Mouse (Mus musculus) c-Kit-negative CD71-positive TER-119-positive erythroid progenitor cells, embryonic 14.5 days (primary cell): ENCODE data around the gene Ntrk3.

ENCODE experiments used
- DNase-seq: peaks from one replicate; pipeline ENCODE4 v3.0.0-alpha.2; 2013; ENCODE audit warnings: low read depth, low spot score

Ntrk3 gene

DNA sequence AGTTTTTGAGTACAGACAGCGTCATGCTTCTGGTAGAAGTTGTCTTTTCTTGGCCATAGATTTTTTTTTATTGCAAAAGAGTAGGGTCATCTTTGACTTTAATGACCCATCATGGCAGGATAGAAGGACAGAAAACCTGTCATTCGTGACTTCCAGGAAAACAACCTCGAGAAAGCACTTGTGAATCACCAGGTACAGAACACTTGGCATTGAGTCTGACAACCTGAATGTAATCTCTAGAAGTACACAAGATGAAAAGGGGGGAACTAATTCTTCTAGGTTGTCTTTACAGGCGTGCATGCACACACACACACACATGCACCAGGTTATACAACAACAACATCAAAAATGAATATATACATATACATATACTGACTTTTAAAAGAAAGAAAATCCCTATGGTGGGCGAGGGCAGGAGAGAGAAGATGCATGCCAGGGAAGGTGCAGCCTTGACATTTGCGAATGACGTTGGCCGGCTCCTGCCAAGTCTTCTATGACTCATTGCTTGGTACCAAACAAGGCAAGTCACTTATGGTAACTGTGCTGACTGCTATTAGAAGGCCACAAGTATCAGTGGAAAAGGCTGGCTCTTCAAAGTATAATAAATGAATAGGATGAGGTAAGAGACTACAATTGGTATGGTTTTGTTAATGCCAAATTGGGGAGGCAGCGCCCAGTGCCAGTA is 217.4 kb downstream of the Ntrk3 start:
- no peak for DNase-seq

DNA sequence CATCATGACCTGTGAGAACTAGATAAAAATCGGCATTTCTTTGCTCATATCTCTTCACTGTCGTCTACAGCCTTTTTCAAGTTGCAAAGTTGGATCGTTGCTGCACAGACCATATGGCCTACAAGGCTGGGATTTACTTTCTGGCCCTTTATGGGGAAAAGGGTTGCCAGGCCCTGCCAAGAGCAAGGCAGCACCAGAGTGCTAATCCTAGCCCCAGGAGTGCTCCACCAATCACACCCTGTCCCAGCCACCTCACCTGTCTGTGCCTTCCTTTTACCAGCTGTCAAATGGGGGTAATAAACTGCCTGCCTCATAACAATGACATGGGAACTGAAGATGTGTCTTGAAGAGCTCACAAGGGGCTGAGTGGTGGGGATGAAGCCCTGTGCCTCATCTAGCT is 218.1 kb downstream of the Ntrk3 start:
- no peak for DNase-seq

GRCm38 (mm10) chr7:78518760-78519363 is 218.9 kb downstream of the Ntrk3 start:
- no peak for DNase-seq

DNA sequence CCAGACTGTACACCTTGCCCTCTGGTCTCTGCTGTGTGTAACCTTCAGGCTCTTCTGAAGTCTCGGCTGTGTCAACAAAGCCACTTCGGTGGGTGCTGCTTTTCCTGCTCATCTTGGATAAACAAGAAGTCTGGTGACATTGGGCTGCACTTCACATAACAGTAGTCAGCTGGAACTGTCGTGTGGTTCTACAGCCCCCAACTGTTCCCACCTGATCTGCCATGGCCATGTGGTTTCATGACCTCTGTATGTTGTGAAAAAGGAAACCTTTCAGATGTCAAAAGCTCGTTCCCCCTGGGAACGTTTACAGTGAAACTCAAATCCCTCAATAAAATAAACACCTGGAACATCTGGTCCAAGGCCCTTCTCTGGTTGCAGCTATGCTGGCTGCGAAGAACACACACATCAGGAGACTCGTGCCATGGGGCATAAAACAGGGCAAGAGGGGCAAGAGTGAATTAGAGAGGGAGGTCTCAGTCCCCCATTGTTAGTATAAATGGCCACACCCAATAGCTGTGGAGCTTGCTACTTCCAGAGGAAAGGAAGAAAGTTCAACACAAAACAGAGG is 222.7 kb downstream of the Ntrk3 start:
- no peak for DNase-seq

DNA sequence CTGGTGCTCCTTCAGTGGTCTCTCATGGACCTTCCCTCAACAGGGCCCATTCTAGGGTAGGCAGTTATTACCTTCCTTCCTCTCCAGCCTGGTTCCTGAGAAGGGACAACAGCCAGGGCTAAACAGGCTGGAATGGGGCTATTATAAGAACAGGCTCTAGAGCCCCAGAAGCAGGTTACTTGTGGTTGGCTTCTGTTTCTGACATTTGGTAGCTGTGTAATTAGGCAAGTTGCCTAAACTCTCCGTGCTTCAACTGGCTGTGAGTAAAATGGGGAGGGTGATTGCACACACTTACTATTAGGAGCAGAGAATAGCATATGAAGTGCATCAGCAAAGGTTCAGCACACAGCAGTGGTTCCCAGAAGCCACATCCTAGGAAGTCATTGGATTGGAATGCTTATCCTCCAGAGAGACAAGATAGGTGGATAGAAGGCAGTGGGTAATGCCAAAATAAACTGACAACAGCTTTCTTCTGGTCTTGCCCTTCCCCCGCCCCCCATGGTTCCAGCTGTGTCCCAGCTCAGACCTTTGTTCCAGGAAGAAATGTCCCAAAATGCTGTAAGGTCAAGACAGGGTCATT is 230.7 kb downstream of the Ntrk3 start:
- DNase-seq: no peak

DNA sequence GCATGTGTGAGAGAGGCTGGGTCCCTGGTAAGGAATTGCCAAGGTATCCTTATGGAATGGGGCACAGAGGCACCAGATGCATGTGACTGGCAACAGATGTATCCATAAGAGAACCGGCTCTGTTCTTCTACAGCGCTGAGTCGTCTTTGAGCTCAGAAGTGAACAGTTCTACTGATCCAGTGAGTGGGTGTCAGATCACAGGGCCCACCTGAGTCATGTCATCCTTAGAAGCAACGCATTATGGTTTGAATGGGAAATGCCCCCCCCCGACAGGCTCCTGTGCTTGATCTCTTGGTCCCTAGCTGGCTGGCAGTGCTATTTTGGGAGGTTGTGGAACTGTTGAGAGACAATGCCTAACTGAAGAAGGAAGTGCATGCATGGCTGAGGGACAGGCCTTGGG is 236.9 kb downstream of the Ntrk3 start:
- DNase-seq: no peak

DNA sequence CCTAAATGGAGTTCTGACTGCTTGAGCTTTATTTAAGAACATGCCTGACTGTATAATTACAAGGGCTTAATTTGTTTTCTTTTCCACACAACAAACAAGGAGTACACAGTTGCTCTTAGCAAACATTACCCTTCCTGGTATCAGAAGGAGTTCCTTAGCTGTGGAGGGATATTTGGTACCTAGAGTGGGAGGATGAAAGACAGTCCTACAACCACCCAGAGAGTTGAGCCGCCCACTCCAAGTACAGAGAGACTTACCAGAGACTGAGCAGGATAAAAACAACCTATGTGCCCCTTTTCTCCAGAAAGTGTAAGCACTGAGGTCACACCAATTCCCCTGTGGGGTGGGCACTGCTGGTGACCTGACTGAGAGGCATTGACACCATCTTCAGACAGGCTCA is 237.8 kb downstream of the Ntrk3 start:
- no peak for DNase-seq

- no peak for DNase-seq
These were observed 239.5 kb downstream of the Ntrk3 start for GRCm38 (mm10) chr7:78498356-78498755.

GRCm38 (mm10) chr7:78497819-78498218 is 240.0 kb downstream of the Ntrk3 start:
- no peak for DNase-seq

- no peak for DNase-seq
These were observed 244.2 kb downstream of the Ntrk3 start for GRCm38 (mm10) chr7:78493591-78493990.

DNA sequence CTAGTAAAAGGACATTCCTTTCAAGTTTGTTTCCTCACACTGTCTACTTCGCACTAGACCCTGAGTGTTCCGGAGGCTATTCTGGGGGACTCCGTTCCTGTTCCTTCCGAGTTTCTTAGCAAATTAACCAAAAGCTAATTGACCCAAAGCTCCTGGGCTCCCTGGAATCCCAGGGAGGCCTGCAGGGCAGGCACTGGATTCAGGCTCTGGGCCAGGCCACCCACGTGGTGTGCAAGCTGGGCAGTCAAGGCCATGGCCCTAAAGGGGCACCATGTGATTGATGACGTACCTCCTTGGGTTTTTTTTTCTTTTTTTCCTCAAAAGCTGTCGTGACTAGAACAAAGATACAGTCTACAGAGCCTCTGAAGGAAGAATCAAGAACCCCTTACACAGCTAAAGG is 246.6 kb downstream of the Ntrk3 start:
- DNase-seq: no peak

DNA sequence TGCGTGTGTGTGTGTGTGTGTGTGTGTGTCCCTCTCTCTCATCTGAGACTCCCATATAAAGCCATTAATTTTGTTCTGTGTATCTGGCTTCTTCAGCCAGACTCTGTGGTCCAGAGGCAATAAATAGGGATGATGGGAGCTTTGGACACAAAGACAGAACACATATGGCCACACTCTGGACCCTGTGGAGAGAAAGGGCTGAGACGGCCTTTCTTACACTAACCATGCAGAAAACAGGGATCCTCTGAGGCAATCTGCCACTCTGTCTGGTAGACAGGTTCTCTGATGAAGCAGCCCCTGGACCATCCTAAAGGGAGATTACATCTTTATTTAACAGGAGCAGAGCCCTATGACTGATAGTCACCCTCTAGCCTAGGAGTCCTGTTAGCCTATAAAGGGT is 253.5 kb downstream of the Ntrk3 start:
- DNase-seq: no peak

DNA sequence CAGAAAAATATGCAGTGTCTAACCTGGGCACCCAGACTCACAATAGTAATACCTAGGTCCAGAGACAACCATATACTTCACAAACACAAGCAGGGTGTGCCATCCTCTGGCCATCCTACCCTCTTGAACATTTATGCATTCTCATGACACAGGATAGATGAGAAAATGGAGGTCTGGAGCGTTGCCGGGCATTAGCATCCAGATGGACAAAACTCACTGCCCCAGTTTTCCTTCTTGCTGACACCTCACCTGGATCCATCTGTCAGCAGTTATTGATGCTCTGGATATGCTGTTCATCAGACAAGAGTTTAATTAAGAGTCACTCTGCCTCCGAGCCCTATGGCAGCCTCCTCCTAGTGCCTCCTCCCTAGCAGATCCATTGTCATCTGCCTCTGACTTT is 254.1 kb downstream of the Ntrk3 start:
- no peak for DNase-seq

GRCm38 (mm10) chr7:78483061-78483460 is 254.8 kb downstream of the Ntrk3 start:
- no peak for DNase-seq

GRCm38 (mm10) chr7:78478881-78479280 is 258.9 kb downstream of the Ntrk3 start:
- DNase-seq: no peak

DNA sequence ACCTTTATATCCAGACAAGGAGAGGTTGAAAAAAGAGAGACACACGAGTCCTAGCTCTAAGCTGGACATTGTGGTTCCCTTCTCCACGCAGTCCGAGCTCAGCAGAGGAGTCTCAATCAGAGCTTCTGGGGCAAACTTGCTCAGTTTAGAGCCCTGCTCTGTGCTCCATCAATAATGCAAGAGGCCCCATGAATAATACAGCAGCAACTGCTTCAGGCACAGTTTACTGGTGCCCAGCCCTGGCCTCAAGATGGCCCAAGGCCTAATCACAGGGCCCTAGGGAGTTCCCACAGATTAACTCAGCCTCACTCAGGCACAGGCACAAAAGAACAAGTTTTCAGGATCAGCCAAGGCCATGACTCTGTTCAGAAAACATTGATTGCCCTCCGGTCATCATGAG is 266.1 kb downstream of the Ntrk3 start:
- DNase-seq: no peak

GRCm38 (mm10) chr7:78471270-78471669 is 266.5 kb downstream of the Ntrk3 start:
- no peak for DNase-seq

DNA sequence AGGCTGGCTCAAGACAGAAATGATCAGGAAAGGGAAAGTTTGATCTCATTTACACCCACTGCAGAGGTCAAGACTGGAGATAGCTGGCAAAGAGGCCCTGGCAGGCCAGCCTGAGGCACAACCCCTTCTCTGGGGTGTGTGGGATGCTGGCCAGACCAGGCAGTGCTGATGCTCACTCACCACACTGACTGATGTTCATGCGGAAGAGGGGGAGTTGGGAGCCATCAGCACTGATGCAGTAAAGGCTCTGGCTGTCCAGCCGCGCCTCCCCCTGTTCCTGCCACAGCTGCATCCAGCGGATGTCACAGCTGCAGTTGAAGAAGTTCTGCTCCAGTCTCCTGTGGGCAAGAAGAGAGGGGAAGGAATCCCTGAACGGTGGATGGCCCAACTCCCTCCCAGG is 275.2 kb downstream of the Ntrk3 start:
- DNase-seq: no peak

DNA sequence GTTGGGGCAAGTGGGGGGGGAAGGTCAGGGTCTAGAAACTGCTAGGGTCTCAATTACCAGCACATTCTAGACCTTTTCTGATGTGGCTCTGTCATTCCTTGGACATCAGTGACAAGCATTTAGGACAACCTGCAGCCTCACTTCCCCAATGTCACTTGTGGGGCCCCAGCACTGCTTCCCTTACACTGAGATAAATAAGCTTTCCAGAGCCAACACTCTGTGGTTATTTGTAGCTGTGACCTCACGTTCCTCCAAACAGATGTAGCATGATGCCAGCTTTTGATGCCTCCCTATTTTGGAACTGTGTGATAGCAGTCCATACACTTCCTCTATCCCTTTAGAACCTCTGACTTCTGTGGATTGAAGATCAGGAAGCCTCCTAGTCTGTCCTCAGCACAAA is 278.8 kb downstream of the Ntrk3 start:
- DNase-seq: no peak

DNA sequence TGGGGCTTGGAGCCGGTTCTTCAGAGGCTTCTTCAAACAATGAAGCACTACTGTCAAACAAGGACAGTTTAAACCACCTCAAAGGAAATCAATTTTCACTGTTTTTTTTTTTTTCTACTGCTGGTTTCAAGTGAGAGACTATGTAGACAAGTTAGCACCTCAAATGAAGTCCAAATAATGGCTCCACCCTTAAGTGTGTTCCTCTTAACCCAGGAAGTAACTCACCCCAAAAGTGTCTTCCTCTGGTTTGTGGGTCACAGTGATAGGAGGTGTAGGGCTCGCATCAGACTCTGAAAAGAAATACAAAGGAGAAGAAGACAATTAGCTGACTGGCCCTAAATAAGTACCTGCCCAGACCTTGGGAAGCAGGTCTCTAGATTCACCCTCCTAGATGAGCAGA is 286.1 kb downstream of the Ntrk3 start:
- DNase-seq: no peak

DNA sequence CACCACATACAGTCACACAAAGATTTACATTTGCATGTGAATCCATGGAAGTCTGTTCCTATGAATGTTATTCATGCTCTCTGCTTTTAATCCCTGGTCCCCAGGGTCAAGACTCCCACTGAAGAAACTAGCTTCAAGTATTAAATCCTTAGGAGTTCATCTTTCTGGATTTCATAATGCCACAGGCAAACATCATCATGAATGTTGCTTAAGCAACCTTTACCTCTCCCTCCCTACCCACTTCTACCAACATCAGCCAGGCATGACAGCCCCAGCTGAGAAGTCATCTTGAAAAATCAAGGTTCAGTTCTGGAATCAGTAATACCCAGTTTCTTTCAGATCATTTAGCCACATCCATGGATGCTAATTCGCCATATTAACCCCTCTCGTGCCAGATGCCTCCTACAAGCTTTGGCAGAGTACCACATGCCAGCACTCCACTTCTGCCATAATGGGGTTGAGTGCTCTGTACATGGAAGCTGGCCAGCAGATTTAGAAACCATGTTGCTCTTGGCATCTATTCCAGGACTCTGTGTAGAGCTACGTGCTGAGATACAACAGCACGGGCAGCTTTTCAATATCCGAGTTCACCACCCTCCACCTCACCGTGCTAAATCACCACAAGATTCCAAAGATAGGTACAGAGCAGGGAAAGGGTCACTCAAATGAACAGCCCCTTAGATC is 287.8 kb downstream of the Ntrk3 start:
- no peak for DNase-seq

GRCm38 (mm10) chr7:78448841-78449240 is 289.0 kb downstream of the Ntrk3 start:
- DNase-seq: no peak
